Mouse (Mus musculus): ENCODE measurements around the gene Vps51. TPM values are rescaled to one million over a fixed set of nuclear protein-coding genes. Genes with fewer than 3 reads are reported as not detected.

The Vps51 gene
- polyA plus RNA-seq, 1 experiment from 2014 or later: 68.2 TPM

GRCm38 (mm10) chr19:6040002-6040401 lies 37.0 kb downstream of the Vps51 start:
- Histone ChIP-seq H3K36me3 (replicated peaks) (peaks cover 8% of the 10 kb centered on the region; the same call in 1 of the 2 replicates), H3K27me3 (ENCODE audit: poor library complexity, severe bottlenecking) (no peaks in the 10 kb centered on the region), H3K9me3 (no peaks in the 10 kb centered on the region), H3K27ac (no peak overlapping the region), H3K4me3 (no peak overlapping the region), H3K4me1 (peaks cover 7% of the 10 kb centered on the region)
- no peak for DNase-seq (ENCODE audit: extremely low spot score, low spot score)

DNA sequence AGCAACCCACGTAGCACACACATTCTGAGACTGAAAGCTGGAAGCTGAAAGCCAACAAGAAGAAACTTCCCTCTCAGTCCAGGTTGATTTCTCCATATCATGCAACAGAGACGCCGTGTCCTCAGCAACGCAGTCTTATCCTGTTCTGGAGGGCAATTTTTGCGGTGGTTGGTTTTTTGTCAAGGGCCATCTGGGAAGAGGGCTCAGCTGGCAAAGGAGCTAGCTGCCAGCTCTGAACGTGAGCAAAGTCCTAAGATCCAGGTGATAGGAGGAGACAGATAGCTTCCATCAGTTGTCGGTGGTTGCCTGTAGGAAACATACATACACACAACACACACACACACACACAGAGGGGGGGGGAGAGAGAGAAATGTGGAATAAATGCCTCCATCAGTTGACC lies 38.7 kb downstream of the Vps51 start:
- H3K27me3 ChIP-seq (ENCODE audit: poor library complexity, severe bottlenecking): no peaks in the 10 kb centered on the region
- no peak overlapping the region for H3K4me3 ChIP-seq
- DNase-seq (ENCODE audit: extremely low spot score, low spot score): no peak
- WGBS: 82% methylated on average over 7 of the region's 7 CpGs
- no peaks in the 10 kb centered on the region for H3K9me3 ChIP-seq
- H3K27ac ChIP-seq: no peak overlapping the region
- H3K4me1 ChIP-seq: peaks cover 7% of the 10 kb centered on the region; the same call in 1 of the 2 replicates
- H3K36me3 ChIP-seq (replicated peaks): 0 out of 2 replicates have a peak, but pooled peaks cover 3% of the 10 kb centered on the region

GRCm38 (mm10) chr19:6037695-6038094 lies 39.3 kb downstream of the Vps51 start:
- Histone ChIP-seq H3K4me3 (no peak overlapping the region), H3K27me3 (ENCODE audit: poor library complexity, severe bottlenecking) (no peaks in the 10 kb centered on the region), H3K4me1 (peaks cover 7% of the 10 kb centered on the region; the same call in 1 of the 2 replicates), H3K36me3 (replicated peaks) (0 out of 2 replicates have a peak, but pooled peaks cover 2% of the 10 kb centered on the region), H3K27ac (no peak overlapping the region), H3K9me3 (no peaks in the 10 kb centered on the region)
- no peak for DNase-seq (ENCODE audit: extremely low spot score, low spot score)

- H3K4me1 ChIP-seq: no peaks in the 10 kb centered on the region
- 76% methylated on average over 9 of the region's 9 CpGs for WGBS
These were observed 41.0 kb downstream of the Vps51 start for GRCm38 (mm10) chr19:6035966-6036585.

GRCm38 (mm10) chr19:6030520-6031280 lies 46.3 kb downstream of the Vps51 start:
- WGBS: 82% methylated on average over 14 of the region's 14 CpGs
- no peak for DNase-seq (ENCODE audit: extremely low spot score, low spot score)
- Histone ChIP-seq H3K4me3 (no peak overlapping the region), H3K36me3 (replicated peaks) (no peaks in the 10 kb centered on the region), H3K27ac (no peak overlapping the region), H3K27me3 (ENCODE audit: poor library complexity, severe bottlenecking) (no peaks in the 10 kb centered on the region), H3K9me3 (no peaks in the 10 kb centered on the region), H3K4me1 (no peaks in the 10 kb centered on the region)

More at GRCm38 (mm10) chr19:6035966-6036585, 41.0 kb downstream of the Vps51 start:
- Histone ChIP-seq H3K27me3 (ENCODE audit: poor library complexity, severe bottlenecking) (no peaks in the 10 kb centered on the region), H3K36me3 (replicated peaks) (no peaks in the 10 kb centered on the region), H3K9me3 (no peaks in the 10 kb centered on the region), H3K27ac (no peak overlapping the region), H3K4me3 (no peak overlapping the region)
- DNase-seq (ENCODE audit: extremely low spot score, low spot score): no peak

- H3K36me3 ChIP-seq (replicated peaks): no peaks in the 10 kb centered on the region
- no peaks in the 10 kb centered on the region for H3K4me1 ChIP-seq
- WGBS: 81% methylated on average over 9 of the region's 9 CpGs
- DNase-seq (ENCODE audit: extremely low spot score, low spot score): no peak
- no peaks in the 10 kb centered on the region for H3K9me3 ChIP-seq
- H3K27ac ChIP-seq: no peak overlapping the region
- no peaks in the 10 kb centered on the region for H3K27me3 ChIP-seq (ENCODE audit: poor library complexity, severe bottlenecking)
- no peak overlapping the region for H3K4me3 ChIP-seq
These were observed 47.6 kb downstream of the Vps51 start for GRCm38 (mm10) chr19:6029426-6029825.

DNA sequence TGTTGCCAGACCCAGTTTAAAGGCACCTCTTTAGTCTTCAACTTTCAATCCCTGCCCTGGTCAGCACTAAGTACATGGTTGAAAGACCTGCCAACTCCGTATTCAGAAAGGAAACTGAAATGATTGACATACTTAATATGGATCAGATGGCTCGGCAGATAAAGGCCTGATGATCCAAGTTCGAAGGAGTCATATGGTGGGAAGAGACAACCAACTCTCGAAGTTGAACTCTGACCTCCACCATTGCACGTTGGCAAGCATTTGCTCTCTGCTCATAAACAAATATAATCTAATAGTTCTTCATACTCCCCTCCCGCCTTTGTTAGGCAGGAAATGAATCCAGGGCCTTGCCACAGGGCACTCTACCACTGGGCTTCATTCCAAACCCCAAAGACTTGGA lies 48.0 kb downstream of the Vps51 start:
- no peaks in the 10 kb centered on the region for H3K4me1 ChIP-seq
- 87% methylated on average over 6 of the region's 6 CpGs for WGBS
- no peaks in the 10 kb centered on the region for H3K36me3 ChIP-seq (replicated peaks)
- H3K27ac ChIP-seq: no peak overlapping the region
- DNase-seq (ENCODE audit: extremely low spot score, low spot score): no peak
- no peak overlapping the region for H3K4me3 ChIP-seq
- no peaks in the 10 kb centered on the region for H3K9me3 ChIP-seq
- H3K27me3 ChIP-seq (ENCODE audit: poor library complexity, severe bottlenecking): no peaks in the 10 kb centered on the region

- Histone ChIP-seq H3K4me1 (peaks cover 3% of the 10 kb centered on the region; the same call in 1 of the 2 replicates), H3K4me3 (no peak overlapping the region), H3K27ac (no peak overlapping the region), H3K27me3 (ENCODE audit: poor library complexity, severe bottlenecking) (peaks cover 3% of the 10 kb centered on the region; the same call in 1 of the 2 replicates), H3K36me3 (replicated peaks) (no peaks in the 10 kb centered on the region), H3K9me3 (no peaks in the 10 kb centered on the region)
- DNase-seq (ENCODE audit: extremely low spot score, low spot score): no peak
- WGBS: 86% methylated on average over 7 of the region's 7 CpGs
These were observed 53.1 kb downstream of the Vps51 start for GRCm38 (mm10) chr19:6023930-6024329.

- Histone ChIP-seq H3K27me3 (ENCODE audit: poor library complexity, severe bottlenecking) (peaks cover 3% of the 10 kb centered on the region; the same call in 1 of the 2 replicates), H3K4me3 (no peak overlapping the region), H3K27ac (no peak overlapping the region), H3K36me3 (replicated peaks) (no peaks in the 10 kb centered on the region), H3K9me3 (no peaks in the 10 kb centered on the region), H3K4me1 (peaks cover 3% of the 10 kb centered on the region; the same call in 1 of the 2 replicates)
- no peak for DNase-seq (ENCODE audit: extremely low spot score, low spot score)
- WGBS: 68% methylated on average over 8 of the region's 8 CpGs
These were observed 54.0 kb downstream of the Vps51 start for GRCm38 (mm10) chr19:6023059-6023458.

DNA sequence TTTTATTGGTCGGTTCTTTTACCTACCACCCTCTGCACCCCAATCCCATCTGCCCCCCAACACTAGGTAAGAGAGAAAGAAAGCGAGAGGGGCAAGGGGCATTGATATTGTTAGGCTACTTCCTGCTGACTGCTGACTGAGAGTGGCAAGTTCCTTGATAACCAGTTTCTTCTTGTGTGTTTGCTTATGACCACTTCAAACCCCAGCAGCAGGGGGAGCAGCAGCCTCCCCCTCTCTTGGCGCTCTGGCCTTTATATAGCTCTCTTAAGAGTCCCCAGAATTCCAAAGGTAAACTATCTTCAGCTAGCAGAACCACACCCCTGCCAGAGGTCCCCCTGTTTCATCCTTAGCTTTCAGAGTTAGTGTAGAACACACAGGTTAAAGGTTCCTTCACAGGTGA lies 56.8 kb downstream of the Vps51 start:
- WGBS: 59% methylated on average over 3 of the region's 3 CpGs
- H3K36me3 ChIP-seq (replicated peaks): no peaks in the 10 kb centered on the region
- no peaks in the 10 kb centered on the region for H3K9me3 ChIP-seq
- peaks cover 31% of the 10 kb centered on the region for H3K27me3 ChIP-seq (ENCODE audit: poor library complexity, severe bottlenecking)
- H3K27ac ChIP-seq: no peak overlapping the region
- DNase-seq (ENCODE audit: extremely low spot score, low spot score): no peak
- H3K4me1 ChIP-seq: peaks cover 15% of the 10 kb centered on the region
- no peak overlapping the region for H3K4me3 ChIP-seq

DNA sequence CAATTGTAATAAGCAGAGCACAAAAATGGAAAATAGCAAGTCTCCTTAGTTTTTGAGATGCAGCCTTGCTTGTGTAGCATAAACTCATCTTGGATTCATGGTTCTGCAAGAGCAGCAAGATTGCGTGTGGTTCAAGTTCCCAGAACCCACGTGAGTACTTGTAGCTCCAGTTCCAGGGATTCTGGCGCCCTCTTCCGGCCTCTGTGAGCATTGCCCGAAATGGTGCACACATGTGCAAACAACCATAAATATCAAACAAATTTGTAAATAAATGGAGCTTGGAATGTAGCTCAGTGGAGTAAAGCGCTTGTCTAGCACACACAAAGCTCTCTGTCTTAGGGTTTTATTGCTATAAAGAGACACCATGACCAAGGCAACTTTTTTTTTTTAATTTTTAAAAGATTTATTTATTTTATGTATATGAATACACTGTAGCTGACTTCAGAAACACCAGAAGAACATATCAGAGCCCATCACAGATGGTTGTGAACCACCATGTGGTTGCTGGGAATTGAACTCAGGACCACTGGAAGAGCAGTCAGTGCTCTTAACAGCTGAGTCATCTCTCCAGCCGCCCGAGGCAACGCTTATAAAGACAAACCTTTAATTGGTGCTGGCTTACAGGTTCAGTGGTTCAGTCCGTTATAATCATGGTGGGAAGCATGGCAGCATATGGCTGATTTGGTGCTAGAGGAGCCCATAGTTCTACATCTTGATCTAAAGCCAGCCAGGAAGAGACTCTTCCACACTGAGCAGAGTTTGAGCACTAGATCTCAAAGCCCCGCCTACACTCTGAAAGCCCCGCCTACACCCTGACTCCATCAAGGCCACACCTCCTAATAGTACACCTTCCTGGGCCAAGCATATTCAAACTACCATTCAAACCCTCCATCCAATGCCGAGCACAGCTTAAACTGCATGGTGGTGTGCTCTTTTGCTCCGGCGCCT lies 58.6 kb downstream of the Vps51 start:
- H3K27ac ChIP-seq: no peak overlapping the region
- H3K27me3 ChIP-seq (ENCODE audit: poor library complexity, severe bottlenecking): peaks cover 47% of the 10 kb centered on the region
- H3K9me3 ChIP-seq: no peaks in the 10 kb centered on the region
- DNase-seq (ENCODE audit: extremely low spot score, low spot score): peak; percentile 85
- no peaks in the 10 kb centered on the region for H3K36me3 ChIP-seq (replicated peaks)
- peaks cover 21% of the 10 kb centered on the region for H3K4me1 ChIP-seq
- WGBS: 32% methylated on average over 15 of the region's 15 CpGs
- H3K4me3 ChIP-seq: no peak overlapping the region
